Mouse (Mus musculus): Measurements from ENCODE around the gene Crmp1. TPM values are rescaled to one million over a fixed set of nuclear protein-coding genes. Genes with fewer than 3 reads are reported as not detected.
A peak's percentile ranks its signal among the peaks of the same experiment; 100 is the strongest.

The Crmp1 gene
- total RNA-seq, 2 experiments from 2014 or later, result 0.18 to 0.56 TPM

DNA sequence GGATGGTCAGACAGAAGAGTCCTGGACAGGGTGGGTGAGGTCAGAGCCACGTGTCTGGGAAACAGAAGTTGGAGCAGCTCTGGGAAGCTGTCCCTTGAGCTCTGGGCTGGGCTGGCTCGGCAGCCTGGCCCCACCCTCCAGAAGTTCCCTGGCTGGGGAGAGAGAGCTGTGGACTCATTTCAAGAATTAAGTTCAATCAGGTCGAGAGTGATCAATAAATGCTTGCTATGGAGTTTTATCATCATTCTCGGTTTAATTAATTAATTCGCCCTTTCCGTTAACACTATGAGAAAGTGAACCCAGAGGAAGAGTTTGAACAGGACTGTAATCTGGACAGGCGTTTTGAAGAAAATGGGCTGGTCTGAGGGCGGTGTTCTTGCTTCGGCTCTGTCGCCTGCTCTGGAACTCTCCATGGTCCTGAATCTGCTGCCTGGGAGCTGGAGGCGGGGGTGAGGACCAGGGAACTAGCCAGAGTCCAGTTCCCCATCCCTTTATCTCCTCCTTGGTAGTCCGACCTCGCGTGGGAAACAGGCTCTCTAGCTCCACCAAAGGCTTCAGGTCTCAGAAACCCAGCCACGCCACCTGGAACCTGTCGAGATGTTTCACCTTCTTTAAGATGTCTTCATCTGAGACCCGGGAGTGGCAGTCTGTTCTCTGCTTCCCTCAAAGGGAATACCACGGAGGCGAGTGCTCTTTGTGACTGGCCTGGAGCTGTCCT lies 1.6 kb downstream of the Crmp1 start:
- Histone ChIP-seq H3K4me3 (no peak overlapping the region), H3K27ac (no peak overlapping the region)
- intact Hi-C loops (cut with DNase I), result no loop called here
- TF ChIP-seq CTCF (IDR thresholded peaks at IDR 0.05), result no peak
- DNase-seq, result peak; percentile 62

DNA sequence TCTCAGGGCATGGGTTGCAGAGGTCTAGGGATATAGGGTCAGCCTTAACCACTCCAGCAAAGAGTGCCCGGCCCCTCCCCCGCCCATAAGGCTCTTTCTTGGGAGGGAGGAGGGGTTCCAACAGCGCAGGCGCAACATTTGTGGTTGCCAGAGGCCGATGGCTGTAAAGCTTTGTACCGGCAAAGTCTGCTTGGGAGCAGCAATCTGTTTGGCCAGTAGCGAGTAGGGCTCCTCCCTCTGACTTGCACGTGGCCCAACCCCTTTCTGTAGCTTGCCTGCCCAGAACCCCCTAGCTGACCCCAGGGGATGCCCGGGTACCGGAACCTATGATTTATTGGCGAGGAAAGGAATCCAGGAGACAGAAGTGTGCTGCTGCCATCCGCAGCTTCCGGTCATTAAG lies 2.4 kb downstream of the Crmp1 start:
- no peak overlapping the region for H3K4me3 ChIP-seq
- no peak for TF ChIP-seq CTCF (IDR thresholded peaks at IDR 0.05)
- no peak overlapping the region for H3K27ac ChIP-seq
- no peak for DNase-seq
- intact Hi-C loops (cut with DNase I), result no loop called here

DNA sequence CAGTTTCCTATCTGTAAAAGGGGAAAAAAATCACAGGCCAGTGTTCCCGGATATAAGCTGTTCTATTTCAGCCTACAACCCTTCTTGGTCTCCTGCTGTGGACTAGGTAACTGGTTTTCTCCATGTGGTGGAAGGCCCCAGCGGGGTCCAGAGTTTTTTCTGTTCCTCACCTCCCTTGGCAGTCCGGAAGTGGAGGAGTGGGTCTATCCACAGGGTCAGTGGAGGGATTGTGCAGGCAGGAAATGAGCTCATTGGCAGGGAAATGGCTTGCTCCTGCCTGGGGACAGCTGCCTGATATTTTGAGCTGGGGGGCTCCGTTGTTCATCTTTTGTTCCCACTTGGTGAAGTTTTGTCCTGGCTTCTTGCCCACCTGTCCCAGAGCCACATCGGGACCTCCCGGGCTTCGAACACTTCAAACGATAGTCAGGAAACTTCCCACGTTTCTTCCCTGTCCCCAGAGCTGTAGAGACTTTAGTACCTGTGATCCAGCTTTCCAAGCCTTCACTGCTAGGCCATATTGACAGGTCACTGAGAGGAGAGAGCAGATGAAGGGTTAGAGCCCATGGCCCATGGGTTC lies 3.0 kb downstream of the Crmp1 start:
- DNase-seq, result no peak
- Histone ChIP-seq H3K27ac (no peak overlapping the region), H3K4me3 (no peak overlapping the region)
- TF ChIP-seq CTCF (IDR thresholded peaks at IDR 0.05), result no peak
- intact Hi-C loops (cut with DNase I), result no loop called here

DNA sequence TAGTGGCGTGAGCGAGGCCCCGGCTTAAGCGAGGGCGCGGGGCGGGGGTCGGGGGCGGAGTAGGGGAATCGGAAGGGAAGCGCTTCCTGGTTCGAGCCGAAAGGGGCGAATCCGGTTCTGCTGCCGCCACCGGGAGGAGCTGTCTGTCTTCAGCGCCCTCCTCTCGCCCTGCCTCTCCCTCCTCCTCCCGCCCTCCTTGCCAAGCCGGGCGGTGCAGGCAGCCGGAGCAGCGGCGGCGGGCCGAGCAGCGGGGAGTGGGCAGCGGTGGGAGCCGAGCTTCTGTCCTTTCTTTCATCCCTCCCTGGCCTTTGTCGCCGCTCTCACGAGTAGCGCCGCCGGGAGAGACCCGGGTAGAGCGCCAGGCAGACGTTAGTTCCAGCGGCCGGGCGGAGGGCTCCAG lies 3.9 kb downstream of the Crmp1 start:
- no peak for DNase-seq
- H3K4me3 ChIP-seq, result peak overlapping the region; percentile 71
- intact Hi-C loops (cut with DNase I), result no loop called here
- no peak overlapping the region for H3K27ac ChIP-seq
- TF ChIP-seq CTCF (IDR thresholded peaks at IDR 0.05), result no peak

DNA sequence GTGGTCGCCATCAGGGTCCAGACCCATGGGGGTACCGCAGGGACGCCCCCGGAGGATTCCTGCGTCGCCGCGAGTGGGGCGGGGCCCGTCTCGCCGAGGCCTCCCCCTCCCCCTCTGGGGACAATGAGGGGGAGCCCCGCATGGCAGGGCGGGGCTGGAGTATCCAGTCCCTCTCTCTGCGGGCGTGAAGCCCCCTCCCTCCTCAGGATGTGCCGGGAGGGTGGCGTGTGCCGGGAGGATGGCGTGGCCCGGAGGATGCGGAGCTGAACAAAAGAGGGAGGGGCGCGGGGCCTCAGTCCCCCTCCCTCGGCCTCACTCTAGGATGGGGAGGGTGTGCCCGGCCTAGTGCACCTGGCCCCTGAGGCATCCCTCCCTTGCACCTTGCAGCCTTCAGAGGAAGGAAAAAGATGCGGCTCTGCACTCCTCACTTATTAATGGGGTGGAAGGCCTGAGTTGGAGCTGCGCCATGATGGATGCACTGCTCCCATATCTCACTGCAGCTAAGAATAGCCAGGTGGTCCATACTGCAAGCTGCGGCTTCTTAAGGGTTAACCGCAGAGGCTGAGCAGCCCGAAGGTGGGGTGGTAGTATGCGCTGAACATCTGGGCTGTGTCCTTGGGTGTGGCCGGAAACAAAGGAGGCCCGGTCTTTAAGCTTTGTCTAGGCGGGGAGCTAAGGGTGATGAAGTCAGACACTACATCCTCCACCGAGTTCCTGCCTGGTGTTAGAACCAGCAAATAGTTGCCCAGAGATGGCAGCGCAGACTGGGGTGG lies 4.6 kb downstream of the Crmp1 start:
- DNase-seq, result no peak
- intact Hi-C loops (cut with DNase I), result no loop called here
- Histone ChIP-seq H3K27ac (no peak overlapping the region), H3K4me3 (peak overlapping the region; percentile 71)
- TF ChIP-seq CTCF (IDR thresholded peaks at IDR 0.05), result no peak

DNA sequence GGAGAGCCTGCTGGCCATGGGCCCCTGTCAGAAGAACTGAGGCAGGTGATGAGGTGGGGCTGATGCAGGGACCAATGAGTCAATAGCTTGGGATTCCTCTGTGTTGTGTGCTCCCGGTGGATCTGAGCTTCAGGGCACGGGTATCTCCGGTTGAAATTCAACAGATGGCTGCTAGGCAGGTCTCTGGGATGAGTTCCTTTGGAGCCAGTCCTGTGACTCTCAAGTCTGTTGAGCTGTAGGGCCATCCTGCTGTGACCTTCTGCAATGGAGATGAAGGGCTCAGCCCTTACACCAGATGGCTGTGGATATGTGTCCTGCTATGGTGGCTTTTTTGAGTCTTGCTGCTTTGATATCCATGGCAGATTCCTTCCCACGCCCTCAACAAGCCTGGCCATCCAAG lies 5.7 kb downstream of the Crmp1 start:
- TF ChIP-seq CTCF (IDR thresholded peaks at IDR 0.05), result no peak
- intact Hi-C loops (cut with DNase I), result no loop called here
- no peak for DNase-seq
- Histone ChIP-seq H3K4me3 (no peak overlapping the region), H3K27ac (no peak overlapping the region)

DNA sequence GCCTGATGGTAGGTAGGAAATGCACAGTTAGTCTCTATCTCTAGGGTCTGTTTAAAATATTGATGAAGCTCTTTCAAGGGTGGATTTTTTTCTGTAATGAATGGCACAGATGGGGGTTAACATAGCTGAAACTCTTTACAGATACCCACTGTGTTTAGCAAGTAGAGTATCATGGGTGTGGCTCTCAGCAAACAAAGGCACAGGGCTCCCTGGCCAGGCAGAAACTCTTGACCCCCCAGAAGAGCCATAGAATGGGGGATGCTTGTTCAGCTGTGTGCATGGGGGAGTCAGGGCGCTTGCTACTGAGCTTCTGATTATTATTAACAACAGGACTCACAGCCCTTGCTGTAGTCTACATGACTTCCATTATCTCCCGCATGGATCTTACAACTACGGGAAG lies 7.1 kb downstream of the Crmp1 start:
- H3K27ac ChIP-seq, result no peak overlapping the region
- TF ChIP-seq CTCF (IDR thresholded peaks at IDR 0.05), result no peak
- no peak overlapping the region for H3K4me3 ChIP-seq
- no peak for DNase-seq
- intact Hi-C loops (cut with DNase I), result no loop called here

DNA sequence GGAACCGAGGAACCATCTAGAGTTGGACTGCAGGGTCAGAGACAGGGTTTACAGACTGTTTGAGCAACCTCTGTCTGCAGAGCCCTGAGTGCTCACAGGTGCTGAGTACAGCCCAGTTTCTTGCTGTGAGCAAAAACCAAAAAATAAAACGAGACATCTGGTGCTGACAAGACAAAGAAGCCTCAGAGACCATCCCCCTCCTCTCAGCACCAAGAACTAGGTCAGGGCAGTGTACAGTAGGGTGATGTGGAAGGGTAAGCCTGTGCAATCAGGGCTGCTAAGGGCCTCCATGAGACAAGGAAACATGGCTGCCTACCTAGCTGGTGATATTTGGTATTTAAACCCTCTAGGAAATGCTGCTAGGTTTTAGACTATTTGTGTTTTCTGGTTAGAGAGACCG lies 9.9 kb downstream of the Crmp1 start:
- no peak for TF ChIP-seq CTCF (IDR thresholded peaks at IDR 0.05)
- H3K27ac ChIP-seq, result no peak overlapping the region
- no peak overlapping the region for H3K4me3 ChIP-seq
- intact Hi-C loops (cut with DNase I), result no loop called here
- DNase-seq, result no peak

DNA sequence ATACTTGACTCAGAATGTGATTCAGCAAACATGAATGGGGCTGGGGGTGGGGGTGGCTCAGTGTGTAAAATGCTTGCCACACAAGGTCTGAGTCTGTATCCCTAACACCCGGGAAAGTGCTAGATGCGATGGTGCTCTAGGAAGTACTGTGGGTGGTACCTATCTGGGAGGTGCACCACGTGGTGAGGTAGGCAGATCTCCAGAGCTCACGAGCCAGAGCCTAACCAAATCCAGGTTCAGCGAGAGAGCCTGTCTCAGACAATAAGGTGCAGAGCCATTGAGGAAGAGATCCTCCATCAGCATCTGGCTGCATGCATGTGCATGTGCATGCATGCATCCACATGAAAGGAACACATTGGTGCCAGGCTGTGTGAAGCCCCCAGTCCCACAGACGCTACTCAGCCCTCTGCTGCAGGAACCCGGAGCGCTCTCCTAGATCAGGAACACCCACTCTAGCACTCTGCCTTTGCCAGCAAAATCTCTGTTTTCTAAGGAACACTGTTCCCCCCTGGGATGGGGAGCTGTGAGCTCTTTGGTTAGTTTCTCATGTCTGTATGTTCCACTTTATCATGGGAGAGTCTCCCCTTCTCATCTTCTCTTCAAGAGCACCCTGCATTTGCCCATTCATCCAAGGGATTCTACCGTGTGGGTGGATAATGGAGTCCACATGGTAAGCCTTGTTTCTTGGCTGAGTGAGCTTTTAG lies 10.5 kb downstream of the Crmp1 start:
- no peak for TF ChIP-seq CTCF (IDR thresholded peaks at IDR 0.05)
- no peak for DNase-seq
- intact Hi-C loops (cut with DNase I), result no loop called here
- Histone ChIP-seq H3K4me3 (no peak overlapping the region), H3K27ac (no peak overlapping the region)

DNA sequence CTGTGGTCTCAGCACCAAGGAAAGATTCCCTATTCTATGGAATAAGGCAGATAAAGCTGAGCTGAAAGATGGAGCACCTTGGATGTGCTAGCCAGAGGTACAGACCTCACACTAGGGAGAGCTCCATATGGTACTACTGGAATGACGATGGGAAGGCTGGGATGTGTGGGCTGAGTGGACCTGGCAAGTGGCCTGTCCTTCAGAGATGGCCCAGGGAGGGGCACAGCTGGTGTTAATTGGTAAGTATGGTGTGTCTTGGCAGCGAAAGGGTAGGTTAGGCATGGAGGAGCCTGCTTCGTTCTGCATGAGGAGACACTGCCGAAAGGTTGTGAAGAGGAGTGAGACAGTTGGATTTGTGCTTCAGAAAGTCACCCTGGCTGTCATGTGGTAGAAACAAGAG lies 12.8 kb downstream of the Crmp1 start:
- H3K27ac ChIP-seq, result no peak overlapping the region
- H3K4me3 ChIP-seq, result no peak overlapping the region
- no peak for DNase-seq
- no peak for TF ChIP-seq CTCF (IDR thresholded peaks at IDR 0.05)
- intact Hi-C loops (cut with DNase I), result no loop called here

DNA sequence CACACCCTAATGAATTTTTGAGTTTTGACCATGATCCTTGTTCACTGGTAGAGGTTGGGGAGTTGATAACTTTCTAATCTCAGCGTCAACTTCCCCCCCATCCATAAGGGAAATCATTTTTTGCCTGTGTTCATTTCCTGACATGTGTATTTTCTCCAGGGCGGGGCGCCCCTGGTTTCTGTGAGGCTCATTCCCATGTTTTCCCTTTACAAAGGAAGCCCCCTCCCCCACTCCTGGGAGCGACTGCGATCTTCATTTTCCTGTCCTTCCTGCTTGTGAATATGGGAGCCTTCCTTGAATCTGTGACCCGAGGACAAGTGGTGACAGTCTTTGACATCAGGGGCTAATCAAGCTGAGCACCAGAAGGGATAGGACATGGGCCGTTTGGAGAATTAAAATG lies 15.1 kb downstream of the Crmp1 start:
- intact Hi-C loops (cut with DNase I), result no loop called here
- TF ChIP-seq CTCF (IDR thresholded peaks at IDR 0.05), result no peak

DNA sequence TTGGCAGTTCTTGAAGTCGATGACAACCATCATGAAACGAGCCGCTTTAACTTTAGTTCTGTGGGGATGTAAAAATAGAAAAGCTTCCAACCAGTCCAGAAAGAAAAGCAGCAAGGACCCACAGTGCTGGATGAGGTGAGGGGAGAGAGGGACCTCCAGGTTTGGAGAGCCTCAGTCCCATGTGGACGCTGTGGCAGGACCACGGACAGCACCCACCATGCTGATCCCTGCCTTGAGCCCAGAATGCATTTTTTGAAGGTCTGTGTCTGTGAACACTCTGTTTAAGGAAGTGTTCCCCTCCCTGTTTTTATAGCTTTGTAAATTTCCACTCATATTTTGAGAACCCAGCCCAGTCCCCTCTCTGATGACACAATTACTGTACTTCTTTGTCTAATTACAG lies 15.5 kb downstream of the Crmp1 start:
- H3K4me3 ChIP-seq, result no peak overlapping the region
- TF ChIP-seq CTCF (IDR thresholded peaks at IDR 0.05), result no peak
- DNase-seq, result peak; percentile 23
- no peak overlapping the region for H3K27ac ChIP-seq
- intact Hi-C loops (cut with DNase I), result no loop called here

More for the DNA sequence above, 15.1 kb downstream of the Crmp1 start:
- no peak for DNase-seq
- Histone ChIP-seq H3K4me3 (no peak overlapping the region), H3K27ac (no peak overlapping the region)

DNA sequence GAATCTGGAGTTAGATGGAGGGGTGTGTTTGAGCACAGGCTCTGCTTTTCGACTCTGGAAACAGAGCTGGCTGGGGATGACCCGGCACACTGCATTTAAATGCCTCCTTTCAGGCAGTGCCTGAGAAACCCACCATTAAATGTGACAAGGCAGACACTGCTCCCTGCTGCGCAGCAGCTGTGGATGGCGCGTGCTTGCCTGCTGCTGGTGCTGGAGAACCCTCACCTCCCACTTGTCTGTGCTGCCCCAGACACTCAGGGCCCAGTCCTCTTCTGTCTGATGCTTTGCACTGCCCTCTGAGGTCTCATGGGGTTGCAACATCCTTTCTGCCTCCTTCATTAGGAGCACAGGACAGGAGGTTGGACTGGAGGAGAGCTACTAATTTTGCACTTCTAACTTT lies 20.0 kb downstream of the Crmp1 start:
- DNase-seq, result no peak
- intact Hi-C loops (cut with DNase I), result no loop called here
- Histone ChIP-seq H3K27ac (no peak overlapping the region), H3K4me3 (no peak overlapping the region)
- TF ChIP-seq CTCF (IDR thresholded peaks at IDR 0.05), result no peak

All from gastrocnemius, adult 2 months (tissue).